Mouse (Mus musculus) E14TG2a.4 (cell line): ENCODE measurements around the gene Fxyd3.

Experiments
- CTCF ChIP-seq: conservative IDR thresholded peaks from 2 replicates; pipeline ENCODE4 v1.5.1; 2014; ENCODE audit warnings: low read length
- POU5F1 ChIP-seq: IDR thresholded peaks from 2 replicates; pipeline ENCODE4 v1.6.1; 2014; ENCODE audit warnings: low read length, borderline replicate concordance

GRCm38 (mm10) chr7:31082106-31082505, 5.6 kb upstream of the Fxyd3 start:
- TF ChIP-seq CTCF: no peak
- no peak for TF ChIP-seq POU5F1
